Mouse (Mus musculus) c-Kit-positive CD71-negative TER-119-negative erythroid progenitor cells, embryonic 14.5 days (primary cell): Measurements from ENCODE around the gene Map3k1.

Experiments
- DNase-seq: peaks from one replicate; pipeline ENCODE4 v3.0.0-alpha.2; 2013; ENCODE audit warnings: low read depth

Gene Map3k1

GRCm38 (mm10) chr13:111808637-111809465 is at the start of gene Map3k1:
TSS of gene Map3k1 (minus strand) at chr13:111808993.
- no peak for DNase-seq

- DNase-seq: no peak
Observed at GRCm38 (mm10) chr13:111856786-111857455, 48.1 kb upstream of the Map3k1 start.

- DNase-seq: no peak
Observed at GRCm38 (mm10) chr13:111856232-111856631, 47.4 kb upstream of the Map3k1 start.

- no peak for DNase-seq
Observed at GRCm38 (mm10) chr13:111852451-111853224, 43.8 kb upstream of the Map3k1 start.

- DNase-seq: no peak
Observed at GRCm38 (mm10) chr13:111850046-111850837, 41.4 kb upstream of the Map3k1 start.

- DNase-seq: no peak
Observed at GRCm38 (mm10) chr13:111845471-111845870, 36.7 kb upstream of the Map3k1 start.

- no peak for DNase-seq
Observed at GRCm38 (mm10) chr13:111844313-111844712, 35.5 kb upstream of the Map3k1 start.

GRCm38 (mm10) chr13:111835787-111836186 is 27.0 kb upstream of the Map3k1 start:
- no peak for DNase-seq

GRCm38 (mm10) chr13:111834613-111835012 is 25.8 kb upstream of the Map3k1 start:
- DNase-seq: no peak

- no peak for DNase-seq
Observed at GRCm38 (mm10) chr13:111829473-111829872, 20.7 kb upstream of the Map3k1 start.

- DNase-seq: no peak
Observed at GRCm38 (mm10) chr13:111827481-111827880, 18.7 kb upstream of the Map3k1 start.

GRCm38 (mm10) chr13:111824178-111824577 is 15.4 kb upstream of the Map3k1 start:
- no peak for DNase-seq

GRCm38 (mm10) chr13:111821727-111822375 is 13.1 kb upstream of the Map3k1 start:
- no peak for DNase-seq

- no peak for DNase-seq
Observed at GRCm38 (mm10) chr13:111819618-111820385, 11.0 kb upstream of the Map3k1 start.

GRCm38 (mm10) chr13:111819106-111819505 is 10.3 kb upstream of the Map3k1 start:
- DNase-seq: no peak

- DNase-seq: no peak
Observed at GRCm38 (mm10) chr13:111818216-111818903, 9.6 kb upstream of the Map3k1 start.

- DNase-seq: no peak
Observed at GRCm38 (mm10) chr13:111817773-111818172, 9.0 kb upstream of the Map3k1 start.

- DNase-seq: no peak
Observed at GRCm38 (mm10) chr13:111816431-111816830, 7.6 kb upstream of the Map3k1 start.

- DNase-seq: no peak
Observed at GRCm38 (mm10) chr13:111815486-111815885, 6.7 kb upstream of the Map3k1 start.

- no peak for DNase-seq
Observed at GRCm38 (mm10) chr13:111815017-111815416, 6.2 kb upstream of the Map3k1 start.
